Comparison of ENCODE assay signal across 8 mouse cellular contexts in the genomic region with DNA sequence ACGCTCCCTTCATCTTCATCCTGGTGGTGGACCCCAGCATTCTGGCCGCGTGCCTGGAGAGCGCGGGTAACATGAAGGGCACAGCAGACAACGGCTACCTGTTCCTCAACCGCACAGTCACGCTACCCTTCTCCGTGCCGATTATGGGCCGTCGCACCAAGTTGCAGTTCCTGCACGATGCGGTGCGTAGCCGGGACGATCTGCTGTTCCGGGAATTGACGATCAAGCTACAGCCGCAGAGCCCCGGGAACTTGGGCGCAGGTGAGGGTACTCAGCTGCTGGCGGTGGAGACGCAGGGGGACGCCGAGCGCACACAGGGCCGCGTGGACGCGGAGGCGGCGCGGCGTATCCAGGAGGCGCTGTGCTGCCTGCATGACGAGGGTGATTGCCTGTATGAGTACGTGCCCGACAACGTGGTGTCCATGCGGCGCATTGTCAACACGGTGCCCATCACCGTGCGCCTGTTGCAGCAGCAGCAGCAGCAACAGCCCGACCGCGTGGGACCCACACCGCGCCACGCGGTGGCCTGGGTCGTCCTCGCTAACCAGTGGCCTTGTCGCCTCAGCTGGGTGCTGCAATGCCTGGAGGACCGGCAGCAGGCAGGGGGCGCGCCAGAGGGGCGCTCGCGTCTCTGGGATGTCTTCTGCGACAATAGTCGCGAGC. TPM values are rescaled to one million over a fixed set of nuclear protein-coding genes. Genes with fewer than 3 reads are reported as not detected.
A peak's percentile ranks its signal among the peaks of the same experiment; 100 is the strongest.
DNase-seq lines count a peak whose midpoint lies in the region; ATAC-seq and TF ChIP-seq lines count a peak whose summit lies in the region.

No protein-coding gene starts in this region.

- 2% methylated on average over 64 of the region's 64 CpGs for WGBS in forebrain, embryonic 11.5 days
- WGBS in neural tube, embryonic 12.5 days: 2% methylated on average over 64 of the region's 64 CpGs

- peaks cover 10% of the 10 kb centered on the region for H3K4me1 ChIP-seq in forebrain, embryonic 11.5 days (replicated peaks; ENCODE audit: control insufficient read depth, insufficient read depth, low read length)
- H3K4me1 ChIP-seq in neural tube, embryonic 12.5 days: peaks cover 30% of the 10 kb centered on the region

- peaks cover 65% of the 10 kb centered on the region for H3K27me3 ChIP-seq in forebrain, embryonic 11.5 days (ENCODE audit: control insufficient read depth, insufficient read depth, low read length)
- H3K27me3 ChIP-seq in neural tube, embryonic 12.5 days (replicated peaks): peaks cover 69% of the 10 kb centered on the region

- H3K4me2 ChIP-seq in forebrain, embryonic 11.5 days (ENCODE audit: low read depth, low read length, severe bottlenecking): peak overlapping the region; percentile 63
- peak overlapping the region; percentile 70 for H3K4me2 ChIP-seq in neural tube, embryonic 12.5 days (replicated peaks)

- intact Hi-C loops in heart, postnatal 10 days (cut with DNase I): no loop called here

- H3K4me3 ChIP-seq in forebrain, embryonic 11.5 days (ENCODE audit: low read depth, low read length): peak overlapping the region; percentile 34
- peak overlapping the region; percentile 47 for H3K4me3 ChIP-seq in layer of hippocampus, adult 2 months
- H3K4me3 ChIP-seq in neural tube, embryonic 12.5 days: peak overlapping the region; percentile 34

- peak; percentile 82 for TF ChIP-seq CTCF in layer of hippocampus, adult 2 months (conservative IDR thresholded peaks at IDR 0.05)

- H3K9ac ChIP-seq in forebrain, embryonic 11.5 days (ENCODE audit: low read length): peak overlapping the region; percentile 41
- peak overlapping the region; percentile 33 for H3K9ac ChIP-seq in neural tube, embryonic 12.5 days

- H3K9me3 ChIP-seq in forebrain, embryonic 11.5 days (ENCODE audit: control insufficient read depth, low read length): no peaks in the 10 kb centered on the region
- H3K9me3 ChIP-seq in neural tube, embryonic 12.5 days: no peaks in the 10 kb centered on the region

- H3K27ac ChIP-seq in forebrain, embryonic 11.5 days (ENCODE audit: low read depth, low read length): no peak overlapping the region
- 0 out of 2 replicates have a peak overlapping the region, but pooled peaks have one; percentile 29 for H3K27ac ChIP-seq in layer of hippocampus, adult 2 months
- H3K27ac ChIP-seq in neural tube, embryonic 12.5 days: no peak overlapping the region

- ATAC-seq in forebrain, embryonic 11.5 days (replicated peaks; ENCODE audit: low FRiP score): peak; percentile 76
- peak; percentile 65 for ATAC-seq in neural tube, embryonic 12.5 days (ENCODE audit: low FRiP score, low read depth)

- peak; percentile 42 for DNase-seq in urinary bladder, postnatal 25 days (ENCODE audit: low spot score)
- no peak for DNase-seq in urinary bladder, postnatal 10 days (ENCODE audit: low spot score)
- DNase-seq in forebrain, embryonic 11.5 days (ENCODE audit: low spot score): peak; percentile 85
- DNase-seq in heart, postnatal 10 days: peak; percentile 69 to 74
- peak; percentile 60 to 67 for DNase-seq in layer of hippocampus, adult 2 months (ENCODE audit: low spot score in 2 of 2)
- peak; percentile 44 to 49 for DNase-seq in lung, adult 18-20 months
- DNase-seq in thymus, postnatal 4 days: peak; percentile 88

- H3K36me3 ChIP-seq in forebrain, embryonic 11.5 days (ENCODE audit: control insufficient read depth, insufficient read depth, low read length): no peaks in the 10 kb centered on the region
- H3K36me3 ChIP-seq in neural tube, embryonic 12.5 days: peaks cover 2% of the 10 kb centered on the region

RNA-seq across cellular contexts. Expression of gene Nkpd1, which starts 6.2 kb away (rescaled TPM):
- polyA plus RNA-seq in forebrain, embryonic 11.5 days (2014; fragmentation: Nextera tagmentation; extraction: Ambion mirVana): 0.11 TPM in 1 of 2 replicates, not detected in the other
- total RNA-seq in heart, postnatal 10 days (2021): not detected
- total RNA-seq in layer of hippocampus, adult 2 months (2021): under 1 TPM; 0.38 to 0.71 TPM
- polyA plus RNA-seq in neural tube, embryonic 12.5 days (2016; fragmentation: Nextera tagmentation; extraction: Ambion mirVana): 0.11 and 0.19 TPM in 2 replicates

RNA-seq across cellular contexts. Expression of gene Trappc6a, which starts 15.7 kb away (rescaled TPM):
- polyA plus RNA-seq in forebrain, embryonic 11.5 days (2014; fragmentation: Nextera tagmentation; extraction: Ambion mirVana): 43.7 and 54.1 TPM in 2 replicates
- 10 to 100 TPM; 43.1 to 53.1 TPM for total RNA-seq in heart, postnatal 10 days (2021)
- total RNA-seq in layer of hippocampus, adult 2 months (2021): 10 to 100 TPM; 17.2 to 20.7 TPM
- 50.6 and 51.0 TPM in 2 replicates for polyA plus RNA-seq in neural tube, embryonic 12.5 days (2016; fragmentation: Nextera tagmentation; extraction: Ambion mirVana)

RNA-seq across cellular contexts. Expression of gene Bloc1s3, which starts 15.7 kb away (rescaled TPM):
- 2.9 and 4.5 TPM in 2 replicates for polyA plus RNA-seq in forebrain, embryonic 11.5 days (2014; fragmentation: Nextera tagmentation; extraction: Ambion mirVana)
- total RNA-seq in heart, postnatal 10 days (2021): 1 to 10 TPM; 2.3 to 3.2 TPM
- total RNA-seq in layer of hippocampus, adult 2 months (2021): 1 to 10 TPM; 6.0 to 6.9 TPM
- polyA plus RNA-seq in neural tube, embryonic 12.5 days (2016; fragmentation: Nextera tagmentation; extraction: Ambion mirVana): 4.6 and 5.7 TPM in 2 replicates

RNA-seq across cellular contexts. Expression of gene Ppp1r37, which starts 39.0 kb away (rescaled TPM):
- 5.1 and 7.8 TPM in 2 replicates for polyA plus RNA-seq in forebrain, embryonic 11.5 days (2014; fragmentation: Nextera tagmentation; extraction: Ambion mirVana)
- 10 to 100 TPM; 43.1 to 46.2 TPM for total RNA-seq in heart, postnatal 10 days (2021)
- 100 to 1,000 TPM; 116 to 118 TPM for total RNA-seq in layer of hippocampus, adult 2 months (2021)
- polyA plus RNA-seq in neural tube, embryonic 12.5 days (2016; fragmentation: Nextera tagmentation; extraction: Ambion mirVana): 44.3 and 48.8 TPM in 2 replicates

RNA-seq across cellular contexts. Expression of gene Zfp296, which starts 53.2 kb away (rescaled TPM):
- 0.40 and 0.47 TPM in 2 replicates for polyA plus RNA-seq in forebrain, embryonic 11.5 days (2014; fragmentation: Nextera tagmentation; extraction: Ambion mirVana)
- total RNA-seq in heart, postnatal 10 days (2021): not detected
- total RNA-seq in layer of hippocampus, adult 2 months (2021): under 1 TPM; 0.81 to 0.95 TPM
- 0.30 TPM in 1 of 2 replicates, not detected in the other for polyA plus RNA-seq in neural tube, embryonic 12.5 days (2016; fragmentation: Nextera tagmentation; extraction: Ambion mirVana)
